Mouse (Mus musculus) small intestine, adult 2 months (tissue): Measurements from ENCODE around the gene Ralgapa2.

Source experiments
- CTCF ChIP-seq: fragments of 200-500 bp; IDR thresholded peaks from 2 replicates; pipeline ENCODE4 v1.5.1; 2012; ENCODE audit warnings: low read depth, mild to moderate bottlenecking, control low read depth, inconsistent platforms, low read length, moderate library complexity, mixed read lengths; ENCODE audit not compliant: insufficient replicate concordance, insufficient read length; ENCODE audit errors: extremely low read depth
- POLR2A ChIP-seq: fragments of 200-500 bp; IDR thresholded peaks from 2 replicates; pipeline ENCODE4 v1.6.1; 2012; ENCODE audit warnings: low read depth, mild to moderate bottlenecking, control low read depth, inconsistent platforms, low read length, moderate library complexity

- TF ChIP-seq CTCF (no peak), POLR2A (no peak)
Observed at GRCm38 (mm10) chr2:146491830-146492610, 20.1 kb downstream of the Ralgapa2 start.
